Mouse (Mus musculus): ENCODE measurements around the gene Metap1d. TPM values are rescaled to one million over a fixed set of nuclear protein-coding genes. Genes with fewer than 3 reads are reported as not detected.

Metap1d gene
- polyA plus RNA-seq, 1 experiment from 2014 or later, result 32.7 TPM

Other genes with a start within 250 kb of the Metap1d start
- gene Dync1i2, start 241.6 kb upstream of the Metap1d start, polyA plus RNA-seq (2014; fragmentation: Nextera tagmentation; extraction: Ambion mirVana), result 224 and 227 TPM in 2 replicates
- gene Slc25a12, start 85.5 kb upstream of the Metap1d start, polyA plus RNA-seq (2014; fragmentation: Nextera tagmentation; extraction: Ambion mirVana), result 108 and 122 TPM in 2 replicates
- 50.6 and 52.7 TPM in 2 replicates for gene Hat1, start 64.3 kb upstream of the Metap1d start, polyA plus RNA-seq (2014; fragmentation: Nextera tagmentation; extraction: Ambion mirVana)
- 0.52 TPM in 1 of 2 replicates, not detected in the other for gene Dlx1, start 74.8 kb downstream of the Metap1d start, polyA plus RNA-seq (2014; fragmentation: Nextera tagmentation; extraction: Ambion mirVana)
- 0.23 and 0.28 TPM in 2 replicates for gene Dlx2, start 93.5 kb downstream of the Metap1d start, polyA plus RNA-seq (2014; fragmentation: Nextera tagmentation; extraction: Ambion mirVana)